Mouse (Mus musculus): ENCODE results near the gene Isg15.

DNA sequence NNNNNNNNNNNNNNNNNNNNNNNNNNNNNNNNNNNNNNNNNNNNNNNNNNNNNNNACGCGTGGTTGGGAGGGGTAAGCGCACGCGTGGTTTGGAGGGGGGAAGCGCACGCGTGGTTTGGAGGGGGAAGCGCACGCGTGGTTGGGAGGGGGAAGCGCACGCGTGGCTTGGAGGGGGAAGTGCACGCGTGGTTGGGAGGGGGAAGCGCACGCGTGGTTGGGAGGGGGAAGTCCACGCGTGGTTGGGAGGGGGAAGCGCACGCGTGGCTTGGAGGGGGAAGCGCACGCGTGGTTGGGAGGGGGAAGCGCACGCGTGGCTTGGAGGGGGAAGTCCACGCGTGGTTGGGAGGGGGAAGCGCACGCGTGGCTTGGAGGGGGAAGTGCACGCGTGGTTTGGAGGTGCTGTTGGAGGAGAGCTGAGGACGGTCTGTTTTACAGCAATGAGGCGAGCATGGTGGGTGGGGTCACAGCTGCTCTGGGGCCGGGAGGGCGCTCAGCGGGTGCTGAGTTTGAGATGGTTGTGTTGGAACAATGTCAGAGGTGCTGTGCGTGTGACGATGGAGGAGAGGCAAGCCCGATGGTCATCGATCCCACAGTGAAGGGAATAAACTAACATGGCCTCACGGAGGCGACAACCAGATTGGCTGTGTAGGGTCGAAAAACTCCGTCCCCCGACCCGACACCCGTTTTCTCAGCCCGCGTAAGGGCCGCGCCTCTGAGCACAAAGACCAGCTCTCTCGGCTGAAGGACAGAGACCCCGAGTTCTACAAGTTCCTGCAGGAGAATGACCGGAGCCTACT, 36.2 kb upstream of the Isg15 start:
- TF ChIP-seq POLR2A (IDR thresholded peaks at IDR 0.05; ENCODE audit: borderline replicate concordance, extremely low read depth, insufficient read depth, insufficient read length, poor library complexity, severe bottlenecking) (no peak), CTCF (IDR thresholded peaks at IDR 0.05; ENCODE audit: borderline replicate concordance, extremely low read depth, insufficient read depth, insufficient read length) (no peak)

Data from brain, embryonic 14.5 days (tissue).